Mouse (Mus musculus): ENCODE data around the gene Usp54.

DNA sequence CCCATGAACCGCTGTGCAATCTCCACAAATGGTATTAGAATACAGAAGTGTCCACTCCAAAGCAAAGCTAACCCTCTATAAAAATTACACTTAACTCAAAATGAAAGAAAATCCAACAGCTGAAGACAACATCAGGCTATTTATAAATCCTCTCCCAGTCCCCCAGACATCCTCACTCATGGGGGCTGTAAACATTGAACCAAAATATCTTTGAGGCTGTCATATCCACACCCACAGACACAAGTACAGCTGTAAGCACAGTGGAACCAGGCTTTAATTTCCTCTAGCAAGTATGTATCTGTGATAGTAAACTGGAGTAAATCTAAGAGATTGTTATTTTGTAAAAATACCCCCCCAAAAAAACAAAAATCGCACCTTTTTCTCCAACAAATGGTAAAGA, 120.7 kb downstream of the Usp54 start:
- TF ChIP-seq CTCF (IDR thresholded peaks at IDR 0.05; ENCODE audit: control insufficient read depth, insufficient read depth, insufficient read length) (no peak), MYOD1 (IDR thresholded peaks at IDR 0.05; ENCODE audit: control insufficient read depth, insufficient read length, low read depth) (no peak), MAX (IDR thresholded peaks at IDR 0.05) (no peak), USF1 (IDR thresholded peaks at IDR 0.05; ENCODE audit: low read depth) (no peak)
